Mouse (Mus musculus) bone marrow macrophage, adult 2 months (primary cell): ENCODE measurements around the gene Nprl2.

Source experiments
- CTCF ChIP-seq: IDR thresholded peaks from 2 replicates; pipeline ENCODE4 v1.5.1; 2012; ENCODE audit warnings: low read depth, mild to moderate bottlenecking, low read length, moderate library complexity
- POLR2A ChIP-seq: IDR thresholded peaks from 2 replicates; pipeline ENCODE4 v1.6.1; 2012; ENCODE audit warnings: mild to moderate bottlenecking, low read depth, low read length, borderline replicate concordance

GRCm38 (mm10) chr9:107539940-107540339 lies 2.1 kb upstream of the Nprl2 start:
- TF ChIP-seq CTCF, result no peak
- no peak for TF ChIP-seq POLR2A
